Mouse (Mus musculus): ENCODE data around the gene Uckl1. TPM values are rescaled to one million over a fixed set of nuclear protein-coding genes. Genes with fewer than 3 reads are reported as not detected.

Gene Uckl1
- polyA plus RNA-seq, 1 experiment from 2014 or later, result 65.1 TPM

DNA sequence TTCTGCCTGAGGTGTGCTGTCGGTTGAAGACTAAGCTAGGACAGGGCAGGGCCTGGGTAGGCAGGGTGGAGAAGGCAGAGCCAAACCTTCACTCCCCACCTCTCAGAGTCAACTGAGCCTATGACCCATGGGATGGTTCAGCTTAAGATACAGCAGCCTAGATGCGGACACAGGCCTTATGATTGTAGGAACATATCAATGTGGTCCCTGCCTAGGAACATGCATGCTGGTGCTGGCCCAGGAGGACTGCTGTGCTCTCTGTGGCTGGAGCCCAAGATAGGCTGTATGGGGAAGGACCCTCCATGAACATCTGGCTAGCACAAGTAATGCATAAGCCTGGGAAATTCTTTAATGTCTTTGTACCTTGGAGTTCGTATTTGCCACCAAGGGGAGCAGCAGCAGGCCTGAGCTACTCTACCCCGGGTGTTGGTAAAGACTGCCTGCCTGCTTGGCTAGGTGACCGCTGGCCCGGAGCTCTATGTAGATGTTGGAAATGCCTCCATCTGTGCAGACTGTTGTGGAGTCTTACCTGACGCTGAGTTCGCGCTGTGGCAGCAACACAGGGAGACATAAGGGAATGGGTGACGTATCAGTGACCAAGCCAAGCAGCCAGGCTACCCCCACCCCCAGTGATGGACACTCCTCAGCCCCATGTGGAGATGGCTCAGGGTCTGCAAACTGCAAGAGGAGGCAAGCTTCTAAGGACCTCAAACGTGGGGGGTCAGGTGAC lies 12.6 kb downstream of the Uckl1 start:
- no peaks in the 10 kb centered on the region for H3K27me3 ChIP-seq (replicated peaks; ENCODE audit: control insufficient read depth, insufficient read depth, low read length)
- 93% methylated on average over 11 of the region's 11 CpGs for WGBS

DNA sequence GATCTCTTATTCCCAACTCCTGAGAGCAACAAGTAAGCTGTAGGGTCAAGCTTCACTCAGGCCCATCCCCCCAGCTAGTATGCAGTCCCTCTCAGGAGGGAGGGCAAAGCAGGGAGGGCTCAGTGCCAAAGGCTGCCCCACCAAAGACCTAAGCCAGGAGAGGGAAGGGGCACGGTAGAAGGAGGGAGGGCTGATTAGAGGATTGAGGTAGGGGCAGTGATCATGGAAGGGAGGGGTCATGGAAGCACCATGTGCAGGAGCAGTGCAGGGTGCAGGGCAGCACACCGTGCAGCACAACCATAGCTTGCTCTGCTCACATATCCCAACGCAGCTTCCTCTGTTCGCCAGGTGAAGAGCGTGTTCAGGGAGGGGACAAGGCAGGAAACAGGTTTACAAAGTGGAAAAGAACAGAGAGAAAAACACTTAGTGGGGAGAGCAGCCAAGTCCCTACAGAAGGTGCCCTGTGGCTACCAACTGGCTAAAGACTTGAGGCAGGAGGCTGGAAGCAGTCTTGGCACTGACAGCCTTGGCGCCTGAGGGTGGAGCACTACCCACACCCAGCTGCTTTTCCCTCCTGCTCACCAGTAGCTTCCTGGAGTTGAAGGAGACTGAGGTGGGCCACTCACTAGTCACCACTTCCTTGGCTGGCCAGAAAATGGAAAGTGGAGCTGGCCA lies 13.6 kb downstream of the Uckl1 start:
- Histone ChIP-seq H3K27ac (ENCODE audit: low read depth) (no peak overlapping the region), H3K9ac (ENCODE audit: low read length) (no peak overlapping the region), H3K4me2 (ENCODE audit: low read length) (no peak overlapping the region), H3K36me3 (ENCODE audit: control insufficient read depth, insufficient read depth, low read length) (peaks cover 33% of the 10 kb centered on the region), H3K27me3 (replicated peaks; ENCODE audit: control insufficient read depth, insufficient read depth, low read length) (no peaks in the 10 kb centered on the region), H3K4me3 (ENCODE audit: low read depth, low read length) (no peak overlapping the region), H3K9me3 (ENCODE audit: control insufficient read depth, low read length) (no peaks in the 10 kb centered on the region), H3K4me1 (replicated peaks; ENCODE audit: control insufficient read depth, insufficient read depth, low read length) (no peaks in the 10 kb centered on the region)
- DNase-seq (ENCODE audit: low spot score) (peak; percentile 41), ATAC-seq (replicated peaks; ENCODE audit: low FRiP score, low TSS enrichment, low read depth) (no peak)
- 65% methylated on average over 6 of the region's 6 CpGs for WGBS

More for the DNA sequence above, 12.6 kb downstream of the Uckl1 start:
- H3K4me1 ChIP-seq (replicated peaks; ENCODE audit: control insufficient read depth, insufficient read depth, low read length), result no peaks in the 10 kb centered on the region
- no peak overlapping the region for H3K9ac ChIP-seq (ENCODE audit: low read length)
- H3K4me3 ChIP-seq (ENCODE audit: low read depth, low read length), result no peak overlapping the region
- H3K9me3 ChIP-seq (ENCODE audit: control insufficient read depth, low read length), result no peaks in the 10 kb centered on the region
- peaks cover 33% of the 10 kb centered on the region for H3K36me3 ChIP-seq (ENCODE audit: control insufficient read depth, insufficient read depth, low read length)
- H3K4me2 ChIP-seq (ENCODE audit: low read length), result no peak overlapping the region
- DNase-seq (ENCODE audit: low spot score) (peak; percentile 44), ATAC-seq (replicated peaks; ENCODE audit: low FRiP score, low TSS enrichment, low read depth) (no peak)
- no peak overlapping the region for H3K27ac ChIP-seq (ENCODE audit: low read depth)

DNA sequence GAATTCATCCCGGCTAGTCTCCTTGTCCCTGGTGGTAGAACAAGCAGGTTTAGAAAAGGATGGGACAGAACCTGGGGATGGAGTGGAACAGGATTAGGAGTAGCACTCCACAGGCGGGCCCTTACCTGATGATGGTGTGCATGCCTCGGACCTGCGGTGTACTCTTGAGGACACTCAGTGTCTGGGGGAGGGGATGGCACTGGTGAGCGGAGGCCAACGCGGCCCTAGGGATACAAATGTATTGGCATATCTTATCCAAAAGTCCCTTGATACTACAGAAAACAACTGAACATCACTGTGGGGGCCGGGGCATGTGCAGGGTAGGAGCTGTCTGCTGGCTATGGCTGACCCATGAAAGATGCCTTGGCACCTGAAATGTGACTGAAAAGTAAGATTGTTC lies 14.3 kb downstream of the Uckl1 start:
- ATAC-seq (replicated peaks; ENCODE audit: low FRiP score, low TSS enrichment, low read depth) (no peak), DNase-seq (ENCODE audit: low spot score) (no peak)
- no peaks in the 10 kb centered on the region for H3K27me3 ChIP-seq (replicated peaks; ENCODE audit: control insufficient read depth, insufficient read depth, low read length)
- no peaks in the 10 kb centered on the region for H3K9me3 ChIP-seq (ENCODE audit: control insufficient read depth, low read length)
- H3K27ac ChIP-seq (ENCODE audit: low read depth), result no peak overlapping the region
- no peak overlapping the region for H3K9ac ChIP-seq (ENCODE audit: low read length)
- H3K4me2 ChIP-seq (ENCODE audit: low read length), result no peak overlapping the region
- H3K4me1 ChIP-seq (replicated peaks; ENCODE audit: control insufficient read depth, insufficient read depth, low read length), result no peaks in the 10 kb centered on the region
- peaks cover 33% of the 10 kb centered on the region for H3K36me3 ChIP-seq (ENCODE audit: control insufficient read depth, insufficient read depth, low read length)
- H3K4me3 ChIP-seq (ENCODE audit: low read depth, low read length), result no peak overlapping the region
- 88% methylated on average over 8 of the region's 8 CpGs for WGBS

DNA sequence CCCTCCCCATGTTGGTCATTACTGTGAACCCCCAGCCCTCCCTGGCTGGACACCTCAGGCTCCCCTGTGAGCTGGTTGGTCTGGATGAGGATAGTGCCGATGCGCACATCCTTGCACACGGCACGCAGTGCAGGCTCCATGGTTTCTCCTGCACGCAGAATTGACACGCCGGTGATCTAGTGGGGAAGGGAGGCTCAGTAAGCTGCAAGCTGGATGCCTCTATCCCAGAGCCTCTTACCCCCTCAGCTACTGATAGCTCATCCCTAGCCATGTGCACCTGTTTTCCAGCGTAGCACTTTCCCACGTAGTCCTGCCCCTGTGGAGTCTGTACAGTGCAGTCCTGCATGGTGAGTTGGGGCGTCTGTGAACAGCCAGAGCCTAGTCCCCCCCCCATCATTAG lies 14.8 kb downstream of the Uckl1 start:
- no peak overlapping the region for H3K9ac ChIP-seq (ENCODE audit: low read length)
- H3K27ac ChIP-seq (ENCODE audit: low read depth), result no peak overlapping the region
- no peaks in the 10 kb centered on the region for H3K27me3 ChIP-seq (replicated peaks; ENCODE audit: control insufficient read depth, insufficient read depth, low read length)
- DNase-seq (ENCODE audit: low spot score) (peak; percentile 42), ATAC-seq (replicated peaks; ENCODE audit: low FRiP score, low TSS enrichment, low read depth) (no peak)
- H3K4me2 ChIP-seq (ENCODE audit: low read length), result no peak overlapping the region
- no peaks in the 10 kb centered on the region for H3K4me1 ChIP-seq (replicated peaks; ENCODE audit: control insufficient read depth, insufficient read depth, low read length)
- H3K9me3 ChIP-seq (ENCODE audit: control insufficient read depth, low read length), result no peaks in the 10 kb centered on the region
- WGBS, result 93% methylated on average over 10 of the region's 10 CpGs
- peaks cover 33% of the 10 kb centered on the region for H3K36me3 ChIP-seq (ENCODE audit: control insufficient read depth, insufficient read depth, low read length)
- H3K4me3 ChIP-seq (ENCODE audit: low read depth, low read length), result no peak overlapping the region

DNA sequence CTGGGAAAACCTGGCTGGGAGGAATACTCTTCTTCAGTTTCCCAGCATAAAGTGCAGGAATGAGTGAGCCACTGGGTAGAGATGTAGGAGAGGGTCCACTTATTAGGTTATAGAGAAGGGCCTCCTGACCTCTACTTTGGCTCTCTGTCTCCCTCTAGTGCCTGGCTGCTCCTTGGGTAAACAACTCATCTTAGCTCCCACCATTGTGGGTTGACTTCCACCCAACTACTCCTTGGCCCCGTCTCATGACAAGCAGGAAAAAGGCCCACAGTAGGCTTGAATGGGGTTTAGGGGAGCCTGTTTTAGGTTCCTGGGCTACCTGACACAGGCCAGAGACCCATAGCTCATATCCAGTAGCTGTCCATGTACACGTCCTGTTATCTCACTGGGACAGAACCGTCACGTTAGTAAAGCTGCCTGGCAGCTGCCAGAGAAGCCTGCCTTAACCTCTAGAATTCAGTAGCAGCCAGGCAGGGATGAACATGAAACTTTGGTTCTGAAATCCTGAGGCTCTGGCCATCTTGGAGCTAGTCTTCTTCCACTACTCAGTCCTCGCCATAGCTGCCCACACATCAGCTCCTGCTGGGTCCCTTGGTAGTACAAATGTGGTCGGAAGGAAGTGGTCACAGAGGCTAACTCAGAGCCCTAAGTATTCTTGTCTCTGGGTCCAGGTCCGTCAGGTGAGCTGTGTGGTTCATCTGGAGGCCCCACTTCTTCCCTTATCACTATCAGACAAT lies 16.3 kb downstream of the Uckl1 start:
- Histone ChIP-seq H3K9me3 (ENCODE audit: control insufficient read depth, low read length) (no peaks in the 10 kb centered on the region), H3K4me1 (replicated peaks; ENCODE audit: control insufficient read depth, insufficient read depth, low read length) (no peaks in the 10 kb centered on the region), H3K4me3 (ENCODE audit: low read depth, low read length) (no peak overlapping the region), H3K4me2 (ENCODE audit: low read length) (no peak overlapping the region), H3K36me3 (ENCODE audit: control insufficient read depth, insufficient read depth, low read length) (peaks cover 19% of the 10 kb centered on the region), H3K9ac (ENCODE audit: low read length) (no peak overlapping the region), H3K27me3 (replicated peaks; ENCODE audit: control insufficient read depth, insufficient read depth, low read length) (no peaks in the 10 kb centered on the region), H3K27ac (ENCODE audit: low read depth) (no peak overlapping the region)
- DNase-seq (ENCODE audit: low spot score), result peak; percentile 65
- no peak for ATAC-seq (replicated peaks; ENCODE audit: low FRiP score, low TSS enrichment, low read depth)
- WGBS, result 70% methylated on average over 7 of the region's 7 CpGs

DNA sequence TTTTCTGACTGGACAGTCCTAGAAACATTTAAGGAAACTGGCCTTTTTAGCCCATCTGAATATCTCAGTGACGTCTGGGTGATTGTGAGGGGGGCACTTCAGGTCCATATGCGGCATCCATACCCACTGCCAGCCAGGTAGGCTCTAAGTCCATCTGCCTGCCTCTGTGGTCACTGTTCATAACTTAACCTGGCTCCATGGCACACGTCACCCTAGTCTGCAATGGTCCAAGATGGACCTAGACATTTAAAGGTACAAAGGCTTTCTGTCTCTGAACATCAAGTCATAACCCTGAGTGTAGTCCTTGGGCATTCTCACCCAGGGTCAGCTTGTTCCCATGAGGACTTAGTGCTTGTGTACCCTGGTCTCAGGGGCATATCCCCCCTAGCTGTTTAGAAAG lies 17.4 kb downstream of the Uckl1 start:
- Histone ChIP-seq H3K9ac (ENCODE audit: low read length) (no peak overlapping the region), H3K27me3 (replicated peaks; ENCODE audit: control insufficient read depth, insufficient read depth, low read length) (no peaks in the 10 kb centered on the region), H3K27ac (ENCODE audit: low read depth) (no peak overlapping the region), H3K4me2 (ENCODE audit: low read length) (no peak overlapping the region), H3K4me1 (replicated peaks; ENCODE audit: control insufficient read depth, insufficient read depth, low read length) (no peaks in the 10 kb centered on the region), H3K36me3 (ENCODE audit: control insufficient read depth, insufficient read depth, low read length) (peaks cover 12% of the 10 kb centered on the region), H3K9me3 (ENCODE audit: control insufficient read depth, low read length) (no peaks in the 10 kb centered on the region), H3K4me3 (ENCODE audit: low read depth, low read length) (no peak overlapping the region)
- ATAC-seq (replicated peaks; ENCODE audit: low FRiP score, low TSS enrichment, low read depth), result no peak
- WGBS, result 89% methylated on average over 3 of the region's 3 CpGs
- DNase-seq (ENCODE audit: low spot score), result peak; percentile 40

DNA sequence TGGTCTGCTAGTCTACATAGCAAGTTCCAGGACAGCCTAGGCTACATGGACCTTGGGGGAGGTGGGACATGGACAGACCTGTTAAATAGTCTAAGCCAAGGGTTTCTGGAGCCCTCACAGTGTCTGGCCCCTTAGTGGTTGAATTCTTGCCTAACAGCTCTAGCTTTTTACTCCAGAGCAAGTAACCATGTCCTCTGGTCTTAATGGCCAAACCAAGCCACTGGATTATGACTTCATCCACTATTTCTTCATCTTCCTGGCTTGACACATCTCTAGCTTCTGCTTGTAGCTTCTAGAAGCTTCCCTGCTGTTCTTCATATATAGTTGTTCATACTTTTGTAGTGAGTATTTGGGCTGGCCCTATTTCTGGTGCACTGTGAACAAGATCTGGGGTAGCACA lies 30.9 kb downstream of the Uckl1 start:
- Histone ChIP-seq H3K4me3 (ENCODE audit: low read depth, low read length) (no peak overlapping the region), H3K4me1 (replicated peaks; ENCODE audit: control insufficient read depth, insufficient read depth, low read length) (no peaks in the 10 kb centered on the region), H3K4me2 (ENCODE audit: low read length) (no peak overlapping the region), H3K9ac (ENCODE audit: low read length) (no peak overlapping the region), H3K27ac (ENCODE audit: low read depth) (no peak overlapping the region), H3K9me3 (ENCODE audit: control insufficient read depth, low read length) (no peaks in the 10 kb centered on the region), H3K36me3 (ENCODE audit: control insufficient read depth, insufficient read depth, low read length) (peaks cover 47% of the 10 kb centered on the region), H3K27me3 (replicated peaks; ENCODE audit: control insufficient read depth, insufficient read depth, low read length) (no peaks in the 10 kb centered on the region)
- no peak for ATAC-seq (replicated peaks; ENCODE audit: low FRiP score, low TSS enrichment, low read depth)
- DNase-seq (ENCODE audit: low spot score), result no peak

DNA sequence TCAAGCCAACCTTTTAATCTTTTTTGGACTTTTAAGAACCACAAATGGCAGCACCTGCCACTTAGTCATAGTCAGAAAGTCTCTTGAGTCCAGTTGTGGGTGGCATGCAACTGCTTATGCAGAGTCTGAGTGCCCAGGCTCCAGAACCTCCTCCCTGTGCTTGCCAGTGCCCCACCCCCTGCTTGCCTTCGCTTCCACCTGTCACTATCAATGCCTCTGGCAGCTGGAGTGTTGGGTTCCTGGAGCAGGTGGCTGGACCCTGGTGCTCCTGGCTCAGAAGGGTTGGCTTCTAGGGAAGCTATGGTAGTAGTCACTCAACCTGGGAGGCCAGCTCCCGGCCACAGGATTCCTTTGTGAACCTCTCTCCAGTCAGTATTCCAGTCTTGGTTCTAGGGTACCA lies 34.5 kb downstream of the Uckl1 start:
- no peak for ATAC-seq (replicated peaks; ENCODE audit: low FRiP score, low TSS enrichment, low read depth)
- H3K9ac ChIP-seq (ENCODE audit: low read length), result no peak overlapping the region
- no peaks in the 10 kb centered on the region for H3K9me3 ChIP-seq (ENCODE audit: control insufficient read depth, low read length)
- no peak overlapping the region for H3K4me3 ChIP-seq (ENCODE audit: low read depth, low read length)
- H3K36me3 ChIP-seq (ENCODE audit: control insufficient read depth, insufficient read depth, low read length), result peaks cover 77% of the 10 kb centered on the region
- 95% methylated on average over 2 of the region's 2 CpGs for WGBS
- no peak overlapping the region for H3K27ac ChIP-seq (ENCODE audit: low read depth)
- H3K4me1 ChIP-seq (replicated peaks; ENCODE audit: control insufficient read depth, insufficient read depth, low read length), result no peaks in the 10 kb centered on the region
- no peak overlapping the region for H3K4me2 ChIP-seq (ENCODE audit: low read length)
- H3K27me3 ChIP-seq (replicated peaks; ENCODE audit: control insufficient read depth, insufficient read depth, low read length), result no peaks in the 10 kb centered on the region
- DNase-seq (ENCODE audit: low spot score), result no peak

All from intestine, embryonic 14.5 days (tissue).